Mouse (Mus musculus) small intestine, adult 2 months (tissue): ENCODE results near the gene Gdap1l1.

ENCODE experiments used
- CTCF ChIP-seq: fragments of 200-500 bp; IDR thresholded peaks from 2 replicates; pipeline ENCODE4 v1.5.1; 2012; ENCODE audit warnings: low read depth, mild to moderate bottlenecking, control low read depth, inconsistent platforms, low read length, moderate library complexity, mixed read lengths; ENCODE audit not compliant: insufficient replicate concordance, insufficient read length; ENCODE audit errors: extremely low read depth
- POLR2A ChIP-seq: fragments of 200-500 bp; IDR thresholded peaks from 2 replicates; pipeline ENCODE4 v1.6.1; 2012; ENCODE audit warnings: low read depth, mild to moderate bottlenecking, control low read depth, inconsistent platforms, low read length, moderate library complexity

DNA sequence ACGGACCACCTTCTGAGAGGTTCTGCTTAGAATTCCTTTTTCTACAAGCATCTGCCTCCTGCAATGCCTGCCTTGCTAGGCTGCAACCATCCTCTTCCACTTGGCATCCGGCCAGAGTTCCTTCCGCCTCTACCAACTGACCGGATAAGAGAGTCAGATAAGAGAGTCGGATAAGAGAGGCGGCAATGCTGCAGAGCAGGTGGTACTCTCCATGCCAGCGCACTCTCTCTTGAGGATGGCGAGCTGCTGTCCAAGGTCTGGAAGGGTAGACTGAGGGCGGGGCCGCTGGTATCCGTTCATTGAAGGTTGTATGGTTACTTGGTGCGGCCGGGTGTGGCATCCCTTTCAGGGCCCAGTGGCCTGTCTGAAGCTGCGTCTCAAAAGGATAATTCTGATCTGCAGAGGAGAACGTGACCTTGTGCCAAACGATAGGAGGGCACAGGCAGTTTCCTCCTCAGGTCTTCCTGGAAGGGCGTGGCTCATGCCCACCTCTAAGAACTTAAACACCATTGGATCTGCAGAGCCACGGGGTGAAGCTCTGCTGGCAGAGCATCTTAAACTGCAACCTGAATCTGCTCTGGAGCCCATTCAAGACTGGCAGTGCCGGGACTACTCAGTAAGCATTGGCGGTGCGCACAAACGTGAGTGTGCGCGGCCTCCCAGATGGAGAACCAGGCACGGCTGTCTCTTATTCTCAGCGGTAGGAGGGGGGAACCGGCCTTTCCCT, 20.4 kb downstream of the Gdap1l1 start:
- TF ChIP-seq CTCF (no peak), POLR2A (no peak)
